Mouse (Mus musculus) ovary, postnatal 14 days (tissue): ENCODE data around the gene Sparc.

ENCODE experiments used
- DNase-seq: peaks from one replicate; pipeline ENCODE4 v3.0.0; 2022; ENCODE audit warnings: low spot score

Gene Sparc

GRCm38 (mm10) chr11:55422978-55423377 lies at the start of gene Sparc:
Gene Sparc (minus strand): TSS chr11:55423183.
- no peak for DNase-seq

- no peak for DNase-seq
Measured at GRCm38 (mm10) chr11:55471467-55471866, 48.5 kb upstream of the Sparc start.

- no peak for DNase-seq
Measured at GRCm38 (mm10) chr11:55470761-55471160, 47.8 kb upstream of the Sparc start.

- peak; percentile 14 for DNase-seq
Measured at GRCm38 (mm10) chr11:55469923-55470691, 47.1 kb upstream of the Sparc start.

- peak; percentile 97 for DNase-seq
Measured at GRCm38 (mm10) chr11:55469048-55469843, 46.3 kb upstream of the Sparc start, which contains the start of gene G3bp1. Gene G3bp1 (plus strand): TSS chr11:55469685.

GRCm38 (mm10) chr11:55468611-55469047 lies 45.6 kb upstream of the Sparc start:
- peak; percentile 15 for DNase-seq

- DNase-seq, result peak; percentile 16
Measured at GRCm38 (mm10) chr11:55468012-55468411, 45.0 kb upstream of the Sparc start.

GRCm38 (mm10) chr11:55465177-55465576 lies 42.2 kb upstream of the Sparc start:
- DNase-seq, result no peak

- DNase-seq, result no peak
Measured at GRCm38 (mm10) chr11:55464707-55465106, 41.7 kb upstream of the Sparc start.

GRCm38 (mm10) chr11:55462149-55462548 lies 39.2 kb upstream of the Sparc start:
- no peak for DNase-seq

- peak; percentile 92 for DNase-seq
Measured at GRCm38 (mm10) chr11:55461019-55461645, 38.1 kb upstream of the Sparc start, which contains the start of gene Atox1. Gene Atox1 (minus strand): TSS chr11:55461239.

GRCm38 (mm10) chr11:55460559-55461018 lies 37.6 kb upstream of the Sparc start:
- peak; percentile 21 for DNase-seq

- DNase-seq, result no peak
Measured at GRCm38 (mm10) chr11:55459850-55460558, 37.0 kb upstream of the Sparc start.

- DNase-seq, result no peak
Measured at GRCm38 (mm10) chr11:55458501-55458900, 35.5 kb upstream of the Sparc start.

GRCm38 (mm10) chr11:55455166-55455565 lies 32.2 kb upstream of the Sparc start:
- DNase-seq, result no peak

GRCm38 (mm10) chr11:55453640-55454039 lies 30.7 kb upstream of the Sparc start:
- DNase-seq, result no peak

- no peak for DNase-seq
Measured at GRCm38 (mm10) chr11:55450311-55450710, 27.3 kb upstream of the Sparc start.

GRCm38 (mm10) chr11:55449531-55449930 lies 26.5 kb upstream of the Sparc start:
- no peak for DNase-seq

GRCm38 (mm10) chr11:55446579-55446978 lies 23.6 kb upstream of the Sparc start:
- peak; percentile 79 for DNase-seq

GRCm38 (mm10) chr11:55444772-55445171 lies 21.8 kb upstream of the Sparc start:
- DNase-seq, result peak; percentile 57

GRCm38 (mm10) chr11:55439718-55440117 lies 16.7 kb upstream of the Sparc start:
- DNase-seq, result no peak

GRCm38 (mm10) chr11:55438031-55438430 lies 15.0 kb upstream of the Sparc start:
- no peak for DNase-seq
